Mouse (Mus musculus): ENCODE measurements around the gene Lyg1. TPM values are rescaled to one million over a fixed set of nuclear protein-coding genes. Genes with fewer than 3 reads are reported as not detected.

Lyg1 gene
- polyA plus RNA-seq, 1 experiment from 2014 or later: not detected

- Histone ChIP-seq H3K27me3 (replicated peaks; ENCODE audit: control insufficient read depth, insufficient read depth, low read length) (no peaks in the 10 kb centered on the region), H3K4me2 (ENCODE audit: low read length) (no peak overlapping the region), H3K36me3 (ENCODE audit: control insufficient read depth, insufficient read depth) (no peaks in the 10 kb centered on the region), H3K9me3 (ENCODE audit: control insufficient read depth, low read length) (no peaks in the 10 kb centered on the region), H3K4me1 (replicated peaks; ENCODE audit: control insufficient read depth, insufficient read depth, low read length) (peaks cover 4% of the 10 kb centered on the region; the same call in 1 of the 2 replicates), H3K4me3 (replicated peaks; ENCODE audit: low read length) (no peak overlapping the region), H3K9ac (replicated peaks; ENCODE audit: low read depth, low read length) (no peak overlapping the region), H3K27ac (ENCODE audit: low read length) (no peak overlapping the region)
- ATAC-seq: no peak
- 86% methylated on average over 2 of the region's 2 CpGs for WGBS
Observed at GRCm38 (mm10) chr1:37958516-37958915, 957 bp upstream of the Lyg1 start.

GRCm38 (mm10) chr1:37956690-37957431 lies 698 bp downstream of the Lyg1 start:
- Histone ChIP-seq H3K9me3 (ENCODE audit: control insufficient read depth, low read length) (no peaks in the 10 kb centered on the region), H3K27me3 (replicated peaks; ENCODE audit: control insufficient read depth, insufficient read depth, low read length) (no peaks in the 10 kb centered on the region), H3K27ac (ENCODE audit: low read length) (no peak overlapping the region), H3K4me2 (ENCODE audit: low read length) (no peak overlapping the region), H3K4me3 (replicated peaks; ENCODE audit: low read length) (no peak overlapping the region), H3K36me3 (ENCODE audit: control insufficient read depth, insufficient read depth) (no peaks in the 10 kb centered on the region), H3K4me1 (replicated peaks; ENCODE audit: control insufficient read depth, insufficient read depth, low read length) (peaks cover 4% of the 10 kb centered on the region; the same call in 1 of the 2 replicates), H3K9ac (replicated peaks; ENCODE audit: low read depth, low read length) (no peak overlapping the region)
- no peak for ATAC-seq
- WGBS: 23% methylated on average over 3 of the region's 3 CpGs

DNA sequence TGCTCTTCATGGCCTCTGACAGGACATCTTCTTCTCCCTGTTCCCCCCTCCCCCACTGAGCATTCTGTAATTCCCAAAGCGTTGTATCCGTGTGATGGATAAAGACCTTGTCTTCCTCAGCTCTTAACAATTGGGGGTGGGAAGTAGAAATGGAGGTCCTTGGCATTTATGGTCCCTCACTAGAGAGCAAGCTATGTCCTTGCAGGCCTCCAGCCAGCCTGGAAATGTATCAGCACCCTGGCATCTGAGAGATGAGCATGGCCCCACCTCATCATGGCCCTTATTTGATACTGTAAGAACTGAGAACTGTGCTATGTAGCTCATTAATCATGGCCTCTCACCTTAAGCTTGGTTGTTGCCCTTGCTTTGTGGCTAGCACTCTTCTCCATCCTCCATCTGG lies 2.3 kb downstream of the Lyg1 start:
- WGBS: 91% methylated on average over 2 of the region's 2 CpGs
- no peak for ATAC-seq
- no peak overlapping the region for H3K9ac ChIP-seq (replicated peaks; ENCODE audit: low read depth, low read length)
- no peaks in the 10 kb centered on the region for H3K9me3 ChIP-seq (ENCODE audit: control insufficient read depth, low read length)
- H3K27me3 ChIP-seq (replicated peaks; ENCODE audit: control insufficient read depth, insufficient read depth, low read length): no peaks in the 10 kb centered on the region
- no peak overlapping the region for H3K27ac ChIP-seq (ENCODE audit: low read length)
- H3K4me1 ChIP-seq (replicated peaks; ENCODE audit: control insufficient read depth, insufficient read depth, low read length): peaks cover 4% of the 10 kb centered on the region; the same call in 1 of the 2 replicates
- no peaks in the 10 kb centered on the region for H3K36me3 ChIP-seq (ENCODE audit: control insufficient read depth, insufficient read depth)
- no peak overlapping the region for H3K4me3 ChIP-seq (replicated peaks; ENCODE audit: low read length)
- H3K4me2 ChIP-seq (ENCODE audit: low read length): no peak overlapping the region

- no peak overlapping the region for H3K4me2 ChIP-seq (ENCODE audit: low read length)
- peaks cover 4% of the 10 kb centered on the region; the same call in 1 of the 2 replicates for H3K4me1 ChIP-seq (replicated peaks; ENCODE audit: control insufficient read depth, insufficient read depth, low read length)
- H3K9ac ChIP-seq (replicated peaks; ENCODE audit: low read depth, low read length): no peak overlapping the region
- no peak overlapping the region for H3K27ac ChIP-seq (ENCODE audit: low read length)
- ATAC-seq: no peak
- H3K36me3 ChIP-seq (ENCODE audit: control insufficient read depth, insufficient read depth): no peaks in the 10 kb centered on the region
- no peaks in the 10 kb centered on the region for H3K9me3 ChIP-seq (ENCODE audit: control insufficient read depth, low read length)
- H3K4me3 ChIP-seq (replicated peaks; ENCODE audit: low read length): no peak overlapping the region
- WGBS: 88% methylated on average over 7 of the region's 7 CpGs
- H3K27me3 ChIP-seq (replicated peaks; ENCODE audit: control insufficient read depth, insufficient read depth, low read length): no peaks in the 10 kb centered on the region
Observed at GRCm38 (mm10) chr1:37954786-37955185, 2.8 kb downstream of the Lyg1 start.

DNA sequence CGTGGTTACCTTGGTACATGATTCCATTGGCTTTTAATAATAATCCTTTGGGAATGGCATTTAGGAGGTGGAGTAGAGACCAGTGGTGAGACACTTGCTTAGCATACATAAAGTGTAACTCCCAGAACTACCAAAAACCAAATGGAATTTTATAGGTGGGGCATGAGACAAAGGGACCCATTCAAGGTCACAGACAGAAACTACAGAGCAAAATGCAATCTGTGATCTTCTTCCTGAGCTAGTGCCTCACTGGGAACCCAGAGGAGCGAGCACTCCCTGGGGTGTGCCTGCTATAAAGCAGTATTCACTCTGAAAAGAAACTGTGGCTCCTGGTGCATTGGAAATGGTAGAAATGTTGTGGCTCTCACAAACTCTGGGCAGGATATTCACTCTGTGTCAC lies 8.7 kb downstream of the Lyg1 start:
- Histone ChIP-seq H3K9me3 (ENCODE audit: control insufficient read depth, low read length) (no peaks in the 10 kb centered on the region), H3K9ac (replicated peaks; ENCODE audit: low read depth, low read length) (no peak overlapping the region), H3K4me1 (replicated peaks; ENCODE audit: control insufficient read depth, insufficient read depth, low read length) (no peaks in the 10 kb centered on the region), H3K4me2 (ENCODE audit: low read length) (no peak overlapping the region), H3K27me3 (replicated peaks; ENCODE audit: control insufficient read depth, insufficient read depth, low read length) (no peaks in the 10 kb centered on the region), H3K36me3 (ENCODE audit: control insufficient read depth, insufficient read depth) (no peaks in the 10 kb centered on the region), H3K27ac (ENCODE audit: low read length) (no peak overlapping the region), H3K4me3 (replicated peaks; ENCODE audit: low read length) (no peak overlapping the region)
- ATAC-seq: no peak
- 83% methylated on average over 2 of the region's 2 CpGs for WGBS

DNA sequence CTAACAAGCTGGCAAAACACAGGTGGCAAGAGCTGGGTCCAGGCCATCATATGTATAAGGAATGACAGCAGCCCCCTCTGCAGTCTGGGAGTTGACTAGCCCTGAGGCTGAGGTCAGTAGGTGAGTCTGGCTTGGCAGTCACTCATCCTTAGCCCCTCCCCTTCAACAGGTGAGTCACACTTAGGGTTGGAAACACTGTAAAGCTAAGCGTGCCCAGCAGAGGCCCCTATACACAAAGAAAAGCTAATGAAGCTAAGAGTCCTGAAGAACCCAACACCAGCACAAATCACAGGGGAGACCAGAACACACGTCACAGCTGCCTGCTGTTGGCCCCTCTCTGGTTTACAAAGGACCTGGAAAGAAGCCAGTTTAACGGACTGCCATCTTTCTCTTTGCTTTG lies 25.8 kb downstream of the Lyg1 start:
- no peaks in the 10 kb centered on the region for H3K36me3 ChIP-seq (ENCODE audit: control insufficient read depth, insufficient read depth)
- H3K9ac ChIP-seq (replicated peaks; ENCODE audit: low read depth, low read length): no peak overlapping the region
- H3K9me3 ChIP-seq (ENCODE audit: control insufficient read depth, low read length): no peaks in the 10 kb centered on the region
- no peak overlapping the region for H3K4me3 ChIP-seq (replicated peaks; ENCODE audit: low read length)
- H3K4me1 ChIP-seq (replicated peaks; ENCODE audit: control insufficient read depth, insufficient read depth, low read length): no peaks in the 10 kb centered on the region
- WGBS: 7% methylated on average over 3 of the region's 3 CpGs
- no peak overlapping the region for H3K4me2 ChIP-seq (ENCODE audit: low read length)
- no peak overlapping the region for H3K27ac ChIP-seq (ENCODE audit: low read length)
- no peak for ATAC-seq
- no peaks in the 10 kb centered on the region for H3K27me3 ChIP-seq (replicated peaks; ENCODE audit: control insufficient read depth, insufficient read depth, low read length)

DNA sequence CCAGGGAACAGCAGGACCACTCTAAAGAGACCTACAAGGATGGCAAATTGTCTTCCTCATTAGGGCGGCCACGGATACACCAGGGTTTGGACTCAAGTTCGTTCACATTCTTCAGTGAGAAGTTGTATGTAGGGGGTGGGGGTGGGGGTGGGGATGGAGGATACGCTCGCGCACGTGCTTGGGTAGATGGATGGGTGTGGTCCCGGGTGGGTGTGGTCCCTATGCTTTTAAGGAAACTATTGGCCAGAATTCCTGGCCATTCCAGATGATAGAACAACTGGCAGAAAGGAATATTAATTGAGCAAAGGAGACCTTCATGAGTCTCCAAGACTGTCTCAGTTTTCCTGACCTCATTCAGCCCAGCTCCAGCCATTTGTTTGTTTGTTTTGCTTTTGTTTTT lies 31.6 kb downstream of the Lyg1 start:
- Histone ChIP-seq H3K4me1 (replicated peaks; ENCODE audit: control insufficient read depth, insufficient read depth, low read length) (no peaks in the 10 kb centered on the region), H3K9ac (replicated peaks; ENCODE audit: low read depth, low read length) (no peak overlapping the region), H3K4me2 (ENCODE audit: low read length) (no peak overlapping the region), H3K36me3 (ENCODE audit: control insufficient read depth, insufficient read depth) (no peaks in the 10 kb centered on the region), H3K9me3 (ENCODE audit: control insufficient read depth, low read length) (no peaks in the 10 kb centered on the region), H3K27me3 (replicated peaks; ENCODE audit: control insufficient read depth, insufficient read depth, low read length) (no peaks in the 10 kb centered on the region), H3K27ac (ENCODE audit: low read length) (no peak overlapping the region), H3K4me3 (replicated peaks; ENCODE audit: low read length) (no peak overlapping the region)
- 79% methylated on average over 8 of the region's 8 CpGs for WGBS
- ATAC-seq: no peak

DNA sequence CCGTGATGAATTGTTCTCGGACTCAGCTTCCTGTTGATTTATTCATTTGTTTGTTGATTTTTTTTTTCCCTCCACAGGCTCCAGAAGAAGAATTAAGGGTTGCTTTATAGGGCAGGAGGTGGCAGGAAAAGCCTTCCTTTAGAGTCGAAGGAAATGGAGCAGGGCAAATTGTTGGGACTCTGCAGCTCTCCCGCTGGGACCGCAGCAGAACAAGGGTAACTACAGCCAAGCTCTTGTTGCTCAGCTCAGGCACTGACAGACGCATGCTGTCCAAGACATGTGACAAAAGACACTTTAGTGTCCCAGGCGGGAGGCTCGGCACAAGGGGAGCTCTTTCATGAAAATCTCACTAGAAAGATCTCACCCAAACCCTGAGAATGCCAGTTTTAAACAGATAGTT lies 35.0 kb downstream of the Lyg1 start:
- no peak for ATAC-seq
- Histone ChIP-seq H3K9ac (replicated peaks; ENCODE audit: low read depth, low read length) (no peak overlapping the region), H3K4me2 (ENCODE audit: low read length) (no peak overlapping the region), H3K27ac (ENCODE audit: low read length) (no peak overlapping the region), H3K4me1 (replicated peaks; ENCODE audit: control insufficient read depth, insufficient read depth, low read length) (no peaks in the 10 kb centered on the region), H3K4me3 (replicated peaks; ENCODE audit: low read length) (no peak overlapping the region), H3K36me3 (ENCODE audit: control insufficient read depth, insufficient read depth) (no peaks in the 10 kb centered on the region), H3K9me3 (ENCODE audit: control insufficient read depth, low read length) (no peaks in the 10 kb centered on the region), H3K27me3 (replicated peaks; ENCODE audit: control insufficient read depth, insufficient read depth, low read length) (no peaks in the 10 kb centered on the region)
- 57% methylated on average over 8 of the region's 8 CpGs for WGBS

DNA sequence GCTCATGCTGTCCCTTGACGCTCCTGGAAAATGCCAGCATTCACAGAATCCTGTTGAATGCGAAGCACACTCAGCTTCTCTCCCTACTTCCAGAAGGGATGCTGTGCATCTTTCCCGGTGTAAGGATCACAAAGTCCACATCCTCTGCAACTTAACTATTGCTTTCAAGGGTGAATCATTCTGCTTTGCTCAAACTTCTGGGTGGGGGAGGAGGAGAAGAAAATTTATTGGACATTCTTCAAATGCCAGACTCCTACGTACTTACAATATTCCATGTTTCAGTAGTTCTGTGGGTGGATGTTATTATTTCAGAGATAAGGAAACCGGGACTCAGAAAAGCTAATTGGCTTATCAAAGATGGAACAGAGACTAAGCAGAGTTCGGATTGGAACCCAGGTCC lies 39.5 kb downstream of the Lyg1 start:
- Histone ChIP-seq H3K4me2 (ENCODE audit: low read length) (no peak overlapping the region), H3K9ac (replicated peaks; ENCODE audit: low read depth, low read length) (no peak overlapping the region), H3K27ac (ENCODE audit: low read length) (no peak overlapping the region), H3K4me3 (replicated peaks; ENCODE audit: low read length) (no peak overlapping the region), H3K9me3 (ENCODE audit: control insufficient read depth, low read length) (no peaks in the 10 kb centered on the region), H3K36me3 (ENCODE audit: control insufficient read depth, insufficient read depth) (no peaks in the 10 kb centered on the region), H3K4me1 (replicated peaks; ENCODE audit: control insufficient read depth, insufficient read depth, low read length) (no peaks in the 10 kb centered on the region), H3K27me3 (replicated peaks; ENCODE audit: control insufficient read depth, insufficient read depth, low read length) (no peaks in the 10 kb centered on the region)
- ATAC-seq: no peak
- WGBS: 80% methylated on average over 6 of the region's 6 CpGs

- WGBS: 63% methylated on average over 13 of the region's 13 CpGs
- no peaks in the 10 kb centered on the region for H3K9me3 ChIP-seq (ENCODE audit: control insufficient read depth, low read length)
- H3K4me1 ChIP-seq (replicated peaks; ENCODE audit: control insufficient read depth, insufficient read depth, low read length): no peaks in the 10 kb centered on the region
- H3K36me3 ChIP-seq (ENCODE audit: control insufficient read depth, insufficient read depth): no peaks in the 10 kb centered on the region
- no peak overlapping the region for H3K27ac ChIP-seq (ENCODE audit: low read length)
- ATAC-seq: no peak
- no peaks in the 10 kb centered on the region for H3K27me3 ChIP-seq (replicated peaks; ENCODE audit: control insufficient read depth, insufficient read depth, low read length)
- H3K4me2 ChIP-seq (ENCODE audit: low read length): no peak overlapping the region
- H3K9ac ChIP-seq (replicated peaks; ENCODE audit: low read depth, low read length): no peak overlapping the region
- no peak overlapping the region for H3K4me3 ChIP-seq (replicated peaks; ENCODE audit: low read length)
Observed at GRCm38 (mm10) chr1:37917666-37918065, 39.9 kb downstream of the Lyg1 start.
